Mouse (Mus musculus): ENCODE measurements at regions not wholly inside any gene's neighbourhood (a gene's known extent, or its start where the extent isn't known, plus 50 kb on each side); places are given as distances from the start of the nearest gene placed in this dataset.
A peak's percentile ranks its signal among the peaks of the same experiment; 100 is the strongest.

- no peak for DNase-seq
Measured at GRCm38 (mm10) chrX:11801621-11802020, 358.5 kb downstream of the Bcor start.

- no peak for DNase-seq
Measured at GRCm38 (mm10) chrX:11802074-11802899, 357.9 kb downstream of the Bcor start.

GRCm38 (mm10) chrX:11803239-11803638 is 356.9 kb downstream of the Bcor start:
- no peak for DNase-seq

- no peak for DNase-seq
Measured at GRCm38 (mm10) chrX:11806896-11807252, 353.3 kb downstream of the Bcor start.

GRCm38 (mm10) chrX:11807253-11807882 is 352.8 kb downstream of the Bcor start:
- peak in 1 of 2 experiments; percentile 7 for DNase-seq

- peak in 1 of 2 experiments; percentile 6 for DNase-seq
Measured at GRCm38 (mm10) chrX:11807883-11808262, 352.3 kb downstream of the Bcor start.

GRCm38 (mm10) chrX:11808911-11809310 is 351.2 kb downstream of the Bcor start:
- DNase-seq, result no peak

GRCm38 (mm10) chrX:11814861-11815260 is 345.3 kb downstream of the Bcor start:
- no peak for DNase-seq

GRCm38 (mm10) chrX:11815864-11816263 is 344.3 kb downstream of the Bcor start:
- DNase-seq, result no peak

- no peak for DNase-seq
Measured at GRCm38 (mm10) chrX:11818634-11819033, 341.5 kb downstream of the Bcor start.

- no peak for DNase-seq
Measured at GRCm38 (mm10) chrX:11821165-11821564, 339.0 kb downstream of the Bcor start.

GRCm38 (mm10) chrX:11821880-11822768 is 338.0 kb downstream of the Bcor start:
- DNase-seq, result no peak

GRCm38 (mm10) chrX:11825948-11826347 is 334.2 kb downstream of the Bcor start:
- no peak for DNase-seq

- no peak for DNase-seq
Measured at GRCm38 (mm10) chrX:11826737-11827408, 333.3 kb downstream of the Bcor start.

GRCm38 (mm10) chrX:11829411-11830002 is 330.6 kb downstream of the Bcor start:
- DNase-seq, result no peak

GRCm38 (mm10) chrX:11837566-11837965 is 322.6 kb downstream of the Bcor start:
- DNase-seq, result no peak

GRCm38 (mm10) chrX:11839665-11840245 is 320.4 kb downstream of the Bcor start:
- peak; percentile 14 to 20 for DNase-seq

- DNase-seq, result no peak
Measured at GRCm38 (mm10) chrX:11840319-11841035, 319.7 kb downstream of the Bcor start.

GRCm38 (mm10) chrX:11845566-11845965 is 314.6 kb downstream of the Bcor start:
- no peak for DNase-seq

GRCm38 (mm10) chrX:11855910-11856309 is 304.2 kb downstream of the Bcor start:
- no peak for DNase-seq

- no peak for DNase-seq
Measured at GRCm38 (mm10) chrX:11859396-11859795, 300.8 kb downstream of the Bcor start.
